Mouse (Mus musculus) gonadal fat pad, adult 2 months (tissue): ENCODE results near the gene Slc39a7. TPM values are rescaled to one million over a fixed set of nuclear protein-coding genes. Genes with fewer than 3 reads are reported as not detected.
"Not testable (repeated sequence)": the region's sequence is repeated elsewhere in the genome, so short reads cannot be mapped to it uniquely, and the experiment has no call there.

Experiments
- DNase-seq: peaks from one replicate; pipeline ENCODE4 v3.0.0-alpha.2; 2012; ENCODE audit warnings: low read depth
- polyA plus RNA-seq: library from polyadenylated mRNA; depleted of rRNA; stranded (reverse); fragments of >200 nt; gene quantifications from 2 replicates; pipeline ENCODE4 v1.2.3, GENCODE M21; 2012; rRNA removed

Gene Slc39a7
- polyA plus RNA-seq, 1 experiment = 240 TPM

DNA sequence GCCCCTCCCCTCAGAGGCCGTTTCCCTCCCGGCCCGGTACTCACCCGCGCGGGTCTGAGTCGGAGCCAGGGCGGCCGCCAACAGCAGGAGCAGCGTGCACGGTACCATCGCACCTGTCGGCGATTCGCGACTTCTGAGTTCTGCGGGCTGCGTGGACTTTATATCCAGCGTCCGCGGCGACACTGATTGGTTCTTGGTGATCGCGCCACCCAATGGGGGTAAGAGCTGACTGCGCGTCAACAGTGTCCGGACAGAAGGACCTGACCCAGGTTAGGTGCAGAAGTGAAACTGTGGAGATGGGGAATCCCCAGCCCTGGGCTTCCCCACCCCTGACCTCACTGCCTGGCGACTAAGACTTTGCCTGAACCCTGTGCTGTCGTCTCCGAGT lies 31.3 kb downstream of the Slc39a7 start, which contains the start of gene H2-K1:
H2-K1 (minus strand) TSS at position 198 of the 388 bp plus-strand sequence.
- peak; percentile 57 for DNase-seq

DNA sequence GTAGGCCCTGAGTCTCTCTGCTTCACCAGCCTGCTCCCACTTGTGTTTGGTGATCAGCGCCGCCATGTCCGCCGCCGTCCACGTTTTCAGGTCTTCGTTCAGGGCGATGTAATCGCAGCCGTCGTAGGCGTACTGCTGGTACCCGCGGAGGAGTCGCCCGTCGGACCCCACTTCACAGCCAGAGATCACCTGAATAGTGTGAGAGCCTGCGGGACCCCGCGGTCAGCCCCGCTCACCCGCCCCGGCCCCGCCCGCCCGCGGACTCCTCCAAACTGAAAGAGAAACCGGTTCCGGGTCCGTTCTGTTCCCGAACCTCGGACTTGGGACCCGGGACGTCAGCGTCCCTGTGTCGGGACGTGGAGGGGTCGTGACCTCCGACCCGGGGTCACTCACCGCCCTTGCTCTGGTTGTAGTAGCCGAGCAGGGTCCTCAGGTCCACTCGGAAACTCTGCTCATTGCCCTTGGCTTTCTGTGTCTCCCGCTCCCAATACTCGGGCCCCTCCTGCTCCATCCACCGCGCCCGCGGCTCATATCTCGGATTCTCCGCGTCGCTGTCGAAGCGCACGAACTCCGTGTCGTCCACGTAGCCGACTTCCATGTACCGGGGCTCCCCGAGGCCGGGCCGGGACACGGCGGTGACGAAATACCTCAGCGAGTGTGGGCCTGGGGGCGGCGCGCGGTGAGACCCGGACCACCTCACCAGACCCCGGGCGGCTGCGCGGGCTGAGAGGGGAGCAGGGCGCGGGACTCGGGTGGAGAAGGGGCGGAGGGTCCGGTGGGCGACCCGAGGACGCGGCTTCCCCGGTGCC lies 31.9 kb downstream of the Slc39a7 start:
- no peak for DNase-seq

- DNase-seq = not testable (repeated sequence)
These were observed 32.8 kb downstream of the Slc39a7 start for GRCm38 (mm10) chr17:33998697-33999096.

GRCm38 (mm10) chr17:33997025-33997424 lies 34.5 kb downstream of the Slc39a7 start:
- DNase-seq = not testable (repeated sequence)

- DNase-seq = no peak
These were observed 35.8 kb downstream of the Slc39a7 start for GRCm38 (mm10) chr17:33995651-33996050.

DNA sequence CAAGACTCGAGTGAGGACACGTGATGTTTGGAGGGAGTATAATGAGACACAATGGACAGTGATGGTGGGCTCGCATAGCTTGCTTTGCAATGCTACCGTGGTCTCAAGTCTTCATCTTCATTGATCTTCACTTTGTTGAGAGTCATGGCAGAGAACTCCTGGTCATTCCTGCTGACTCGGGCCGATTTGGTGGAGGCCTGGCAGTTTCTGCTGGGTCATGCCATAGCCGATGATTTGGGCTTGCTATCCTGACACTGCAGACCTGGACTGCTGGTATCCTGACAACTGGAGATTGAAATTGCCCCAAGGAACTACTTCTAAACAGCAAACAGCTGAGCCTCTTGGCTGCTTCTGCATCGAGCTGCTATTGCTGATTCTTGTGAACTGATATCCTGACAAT lies 36.5 kb downstream of the Slc39a7 start:
- no peak for DNase-seq

- no peak for DNase-seq
These were observed 39.5 kb downstream of the Slc39a7 start for GRCm38 (mm10) chr17:33991788-33992664.

GRCm38 (mm10) chr17:33982136-33982535 lies 49.3 kb downstream of the Slc39a7 start:
- not testable (repeated sequence) for DNase-seq

DNA sequence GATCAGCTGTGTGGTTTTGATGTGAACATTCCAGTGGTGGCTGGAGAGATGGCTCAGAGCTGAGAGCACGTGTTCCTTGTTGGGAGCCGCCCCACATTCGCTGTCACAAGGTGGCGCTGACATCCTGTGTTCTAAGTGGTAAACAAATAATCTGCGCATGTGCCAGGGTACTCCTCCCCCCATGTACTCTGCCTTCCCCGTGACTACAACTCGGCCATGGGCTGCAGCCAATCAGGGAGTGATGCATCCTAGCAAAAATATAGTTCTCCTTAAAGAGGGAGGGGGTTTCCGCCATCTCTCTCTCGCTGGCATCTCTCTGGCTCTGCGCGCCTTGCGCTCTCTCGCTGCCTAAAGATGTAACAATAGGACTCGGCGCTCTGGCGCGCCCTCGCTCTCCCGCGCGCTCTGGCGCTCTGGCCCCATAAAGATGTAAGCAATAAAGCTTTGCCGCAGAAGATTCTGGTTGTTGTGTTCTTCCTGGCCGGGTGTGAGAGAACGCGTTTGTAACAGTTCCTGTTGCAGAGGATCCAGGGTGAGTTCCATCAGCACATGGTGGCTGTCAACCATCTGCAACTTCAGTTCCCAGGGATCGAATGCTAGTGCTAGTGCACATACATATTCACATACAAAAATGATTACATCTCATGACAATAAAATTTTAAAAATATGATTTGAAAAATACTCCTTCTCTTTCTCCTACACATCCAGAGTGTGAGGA lies 50.1 kb downstream of the Slc39a7 start:
- peak; percentile 40 for DNase-seq

DNA sequence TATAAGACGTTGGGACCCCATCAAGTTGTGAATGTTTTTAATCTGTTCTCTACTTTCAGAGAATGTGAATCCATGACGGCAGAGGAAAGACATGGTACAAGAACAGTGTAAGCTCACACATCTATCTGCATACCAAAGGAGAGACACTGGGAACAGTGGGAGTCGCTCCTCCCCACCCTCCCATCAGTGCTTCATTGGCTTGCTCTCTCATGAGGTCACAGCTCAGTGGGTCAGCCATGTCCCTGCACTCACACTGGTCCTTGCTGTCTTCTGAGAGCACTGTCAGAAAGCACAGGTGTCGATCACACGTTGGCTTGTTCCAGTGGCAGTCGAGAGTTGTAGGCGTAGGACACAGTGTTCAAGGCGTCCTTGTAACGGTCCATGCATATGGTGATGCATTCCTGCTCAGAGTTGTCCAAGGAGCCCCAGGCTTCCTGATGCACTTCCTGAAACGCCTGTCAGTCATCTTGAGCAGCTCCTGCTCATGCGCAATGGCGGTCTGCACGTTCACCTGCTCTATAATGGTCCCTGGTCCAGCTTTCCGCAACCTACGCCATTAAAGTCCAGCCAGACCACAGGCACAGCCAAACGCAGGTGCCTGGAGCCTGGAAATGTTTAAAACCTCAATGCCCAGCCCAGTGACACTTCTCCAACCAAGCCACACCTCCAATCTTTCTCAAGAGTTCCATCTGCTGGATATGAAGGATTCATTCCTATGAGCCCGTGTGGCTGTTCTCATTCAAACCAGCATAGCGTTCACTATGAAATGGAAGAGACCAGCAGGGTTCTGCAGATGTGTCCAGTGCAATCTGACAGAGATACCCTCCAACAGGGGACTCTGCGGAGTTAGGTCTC lies 51.1 kb downstream of the Slc39a7 start:
- DNase-seq = no peak

DNA sequence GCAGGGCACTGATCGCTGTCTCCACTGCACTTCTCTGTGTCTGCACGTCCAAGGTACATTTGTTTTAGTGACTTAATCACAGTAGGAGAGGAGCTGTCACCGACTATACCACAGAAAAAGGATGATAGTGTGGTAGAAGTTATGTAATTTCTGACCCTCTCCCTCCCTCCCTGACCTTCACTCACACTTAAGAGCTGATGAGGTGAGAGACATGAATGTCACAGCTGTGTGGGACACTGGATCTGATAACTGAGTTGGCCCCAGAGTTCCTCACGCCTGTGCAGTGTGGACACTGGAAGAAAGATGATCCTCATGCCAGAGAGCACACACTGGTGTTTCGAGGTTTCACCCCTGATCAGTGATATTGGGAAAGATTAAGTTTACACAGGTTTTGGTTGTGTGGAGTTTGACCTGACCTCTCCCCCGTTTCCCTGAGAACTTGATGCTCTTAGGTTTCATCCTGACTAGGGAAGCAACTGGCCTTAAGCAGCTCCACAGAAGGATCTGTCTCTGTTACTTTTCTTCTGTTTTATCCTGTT lies 51.9 kb downstream of the Slc39a7 start:
- no peak for DNase-seq

DNA sequence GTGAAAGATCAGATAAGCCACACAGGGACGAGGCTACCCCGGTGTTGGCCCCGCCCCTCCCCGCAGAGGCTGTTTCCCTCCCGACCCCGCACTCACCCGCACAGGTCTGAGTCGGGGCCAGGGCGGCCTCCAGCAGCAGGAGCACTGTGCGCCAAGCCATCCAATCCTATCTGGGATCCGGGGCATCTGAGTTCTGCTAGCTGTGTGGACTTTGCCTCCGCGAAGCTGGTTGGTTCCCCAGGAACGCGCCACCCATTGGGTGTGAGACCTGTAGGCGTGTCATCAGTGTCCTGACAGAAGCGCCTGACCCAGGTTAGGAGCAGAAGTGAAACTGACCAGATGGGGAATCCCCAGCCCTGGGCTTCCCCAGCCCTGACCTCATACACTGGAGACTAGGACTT lies 52.9 kb downstream of the Slc39a7 start:
- DNase-seq = no peak

Other genes starting within 250 kb of the Slc39a7 start
- gene Angptl4, start 249.9 kb downstream of the Slc39a7 start, polyA plus RNA-seq = 171 and 402 TPM in 2 replicates
- 106 and 146 TPM in 2 replicates for gene Kank3, start 221.2 kb downstream of the Slc39a7 start, polyA plus RNA-seq
- gene Rps28, start 207.1 kb downstream of the Slc39a7 start, polyA plus RNA-seq = 823 and 990 TPM in 2 replicates
- 564 and 606 TPM in 2 replicates for gene Ndufa7, start 207.1 kb downstream of the Slc39a7 start, polyA plus RNA-seq
- gene Cd320, start 188.6 kb downstream of the Slc39a7 start, polyA plus RNA-seq = 107 and 143 TPM in 2 replicates
- not detected in 2 replicates for gene Gm7029, start 157.8 kb downstream of the Slc39a7 start, polyA plus RNA-seq
- gene Kifc1, start 141.0 kb downstream of the Slc39a7 start, polyA plus RNA-seq = 2.4 TPM in 2 replicates
- not detected in 2 replicates for gene Platr17, start 126.5 kb downstream of the Slc39a7 start, polyA plus RNA-seq
- 36.7 and 45.8 TPM in 2 replicates for gene Daxx, start 122.3 kb downstream of the Slc39a7 start, polyA plus RNA-seq
- 148 and 171 TPM in 2 replicates for gene Tapbp, start 115.8 kb downstream of the Slc39a7 start, polyA plus RNA-seq
- gene Zbtb22, start 115.8 kb downstream of the Slc39a7 start, polyA plus RNA-seq = 46.7 and 60.7 TPM in 2 replicates
- gene Rgl2, start 102.1 kb downstream of the Slc39a7 start, polyA plus RNA-seq = 117 and 144 TPM in 2 replicates
- gene Pfdn6, start 91.3 kb downstream of the Slc39a7 start, polyA plus RNA-seq = 24.1 and 37.0 TPM in 2 replicates
- gene Wdr46, start 91.0 kb downstream of the Slc39a7 start, polyA plus RNA-seq = 14.9 and 18.1 TPM in 2 replicates
- 8.1 and 8.7 TPM in 2 replicates for gene B3galt4, start 80.2 kb downstream of the Slc39a7 start, polyA plus RNA-seq
- gene Vps52, start 75.9 kb downstream of the Slc39a7 start, polyA plus RNA-seq = 54.5 and 62.2 TPM in 2 replicates
- gene Rps18, start 75.7 kb downstream of the Slc39a7 start, polyA plus RNA-seq = 683 and 816 TPM in 2 replicates
- gene H2-K1, start 31.3 kb downstream of the Slc39a7 start, polyA plus RNA-seq = 2,228 and 2,761 TPM in 2 replicates
- 29.4 and 29.6 TPM in 2 replicates for gene Ring1, start 7.0 kb downstream of the Slc39a7 start, polyA plus RNA-seq
- gene H2-Ke6, start 3.6 kb downstream of the Slc39a7 start, polyA plus RNA-seq = 75.6 and 95.1 TPM in 2 replicates
- gene Rxrb, start 130 bp upstream of the Slc39a7 start, polyA plus RNA-seq = 51.3 and 53.0 TPM in 2 replicates
- 0.69 and 1.0 TPM in 2 replicates for gene Col11a2, start 7.8 kb upstream of the Slc39a7 start, polyA plus RNA-seq
- gene H2-Oa, start 60.7 kb upstream of the Slc39a7 start, polyA plus RNA-seq = 2.1 and 2.5 TPM in 2 replicates
- 73.0 and 74.6 TPM in 2 replicates for gene H2-DMa, start 87.9 kb upstream of the Slc39a7 start, polyA plus RNA-seq
- 110 and 117 TPM in 2 replicates for gene Brd2, start 91.0 kb upstream of the Slc39a7 start, polyA plus RNA-seq
- 51.4 and 61.0 TPM in 2 replicates for gene H2-DMb2, start 111.6 kb upstream of the Slc39a7 start, polyA plus RNA-seq
- 87.5 and 107 TPM in 2 replicates for gene H2-DMb1, start 121.4 kb upstream of the Slc39a7 start, polyA plus RNA-seq
- 23.3 and 27.8 TPM in 2 replicates for gene Tap1, start 155.9 kb upstream of the Slc39a7 start, polyA plus RNA-seq
- gene Psmb9, start 156.1 kb upstream of the Slc39a7 start, polyA plus RNA-seq = 32.1 and 32.8 TPM in 2 replicates
- gene Psmb8, start 166.0 kb upstream of the Slc39a7 start, polyA plus RNA-seq = 56.3 and 58.9 TPM in 2 replicates
- gene Tap2, start 171.8 kb upstream of the Slc39a7 start, polyA plus RNA-seq = 28.0 and 33.7 TPM in 2 replicates
- 2.6 and 3.5 TPM in 2 replicates for gene H2-Ob, start 207.2 kb upstream of the Slc39a7 start, polyA plus RNA-seq
- 534 and 583 TPM in 2 replicates for gene H2-Ab1, start 226.0 kb upstream of the Slc39a7 start, polyA plus RNA-seq